Mouse (Mus musculus) left cerebral cortex, postnatal 25 days (tissue): ENCODE measurements around the gene Lyst. TPM values are rescaled to one million over a fixed set of nuclear protein-coding genes. Genes with fewer than 3 reads are reported as not detected.
A peak's percentile ranks its signal among the peaks of the same experiment; 100 is the strongest.
"Not testable (repeated sequence)": the region's sequence is repeated elsewhere in the genome, so short reads cannot be mapped to it uniquely, and the experiment has no call there.

ENCODE experiments used
- DNase-seq, 2 experiments: peaks; one replicate each; pipeline ENCODE4 v3.0.0; 2022; ENCODE audit warnings: low spot score in 2 of 2, mixed read lengths in 1 of 2
- intact Hi-C: fragments of 180-260 bp; cut with DNase I; formaldehyde crosslinking; loops from one replicate; pipeline ENCODE4 v1.15.1; 2025
- total RNA-seq, 2 experiments: library from RNA; stranded (reverse); gene quantifications; 2 replicates each; pipeline ENCODE4 v1.2.3; 2021

Gene Lyst
- total RNA-seq, 2 experiments from 2014 or later = 47.8 to 57.3 TPM

DNA sequence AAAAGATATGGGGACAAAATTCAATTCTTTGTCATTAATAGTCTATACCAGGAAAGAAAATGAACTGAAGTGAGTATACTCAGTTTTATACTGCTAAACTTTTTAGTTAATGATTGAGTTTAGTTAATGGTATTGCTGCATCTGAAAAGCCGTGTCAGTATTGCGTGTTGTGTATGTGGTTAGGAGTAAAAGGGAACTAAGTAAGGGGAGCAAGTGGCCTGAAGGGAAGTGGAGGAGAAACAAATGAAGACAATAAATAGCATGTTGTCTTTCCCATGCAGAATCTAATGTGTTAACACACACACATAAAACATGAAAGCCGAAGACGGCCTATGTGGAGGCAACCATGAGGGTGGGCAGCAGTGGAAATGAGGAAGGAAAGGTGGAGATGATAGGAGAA is 149.0 kb downstream of the Lyst start:
- intact Hi-C loops = no loop called here
- DNase-seq = no peak

DNA sequence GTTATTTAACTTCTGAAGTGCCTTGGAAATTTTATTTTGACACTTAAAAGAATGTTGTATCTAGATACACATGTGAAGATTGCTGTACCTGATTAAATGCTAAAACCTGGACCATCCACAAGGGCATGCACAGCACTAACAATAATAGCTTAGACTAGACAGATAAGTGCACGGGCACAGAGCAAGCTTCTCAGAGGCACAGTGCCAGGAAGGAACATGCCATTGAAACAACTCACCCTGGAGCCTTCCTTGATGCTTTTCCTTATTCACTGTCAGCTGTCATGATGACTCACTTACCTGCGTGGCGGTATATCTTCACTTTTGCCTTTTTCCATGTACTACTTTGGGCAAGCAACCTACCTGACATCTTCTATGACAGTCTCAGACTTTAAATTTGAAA is 155.7 kb downstream of the Lyst start:
- DNase-seq = no peak
- intact Hi-C loops = no loop called here

DNA sequence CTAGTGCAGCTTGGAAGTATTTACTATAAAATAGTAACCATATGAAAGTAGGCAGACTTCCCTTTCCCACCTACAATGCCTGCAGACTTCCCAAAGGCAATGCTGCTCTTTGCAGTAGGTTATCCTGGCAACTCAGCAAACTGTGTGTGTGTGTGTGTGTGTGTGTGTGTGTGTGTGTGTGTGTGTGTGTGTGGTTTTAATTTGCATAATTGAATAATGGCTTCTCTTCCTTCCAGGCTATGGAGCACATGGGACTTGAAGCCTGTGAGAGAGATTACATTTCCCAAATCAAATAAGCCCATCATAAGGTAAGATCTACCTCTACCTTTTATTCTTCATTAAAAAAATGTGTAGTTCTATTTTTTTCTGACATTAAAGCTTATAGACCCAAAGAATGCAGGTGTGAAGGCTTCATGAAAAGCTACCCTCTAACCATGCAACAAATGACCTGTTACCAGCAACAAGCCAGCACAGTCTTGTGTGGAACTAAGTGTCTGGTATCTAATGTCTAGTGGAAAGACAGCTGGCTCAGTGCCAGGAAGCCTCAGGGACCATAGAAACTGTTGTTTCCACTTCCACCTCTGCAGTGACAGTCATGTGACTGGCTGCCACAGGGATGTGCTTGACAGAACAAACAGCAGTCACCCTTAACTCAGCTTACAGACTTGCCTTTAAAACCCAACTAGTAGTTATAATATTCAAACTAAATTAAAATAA is 185.7 kb downstream of the Lyst start:
- DNase-seq = no peak
- intact Hi-C loops = no loop called here

GRCm38 (mm10) chr13:13777052-13777451 is 186.9 kb downstream of the Lyst start:
- intact Hi-C loops = no loop called here
- no peak for DNase-seq

DNA sequence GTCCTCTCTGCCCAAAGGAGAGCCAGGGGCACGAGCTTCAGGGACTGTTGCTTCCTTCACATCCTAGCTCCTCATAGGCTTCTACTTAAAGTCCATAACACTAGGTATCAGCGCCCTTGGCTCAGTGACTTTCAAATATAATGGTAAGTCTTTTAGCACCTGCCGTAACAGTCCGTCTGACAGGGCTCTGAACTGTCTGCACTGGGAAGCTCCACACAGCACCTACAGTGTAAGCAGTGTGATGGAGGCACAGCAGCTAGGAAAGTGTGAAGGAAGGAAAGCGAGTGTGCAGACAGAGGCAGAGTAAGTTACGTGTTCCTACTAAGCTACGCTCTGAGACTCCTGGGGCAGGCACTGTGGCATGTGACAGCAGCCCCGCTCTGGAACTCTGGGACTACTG is 187.5 kb downstream of the Lyst start:
- intact Hi-C loops = no loop called here
- DNase-seq = no peak

- intact Hi-C loops = no loop called here
- DNase-seq = no peak
Observed at GRCm38 (mm10) chr13:13778837-13779458, 188.8 kb downstream of the Lyst start.

DNA sequence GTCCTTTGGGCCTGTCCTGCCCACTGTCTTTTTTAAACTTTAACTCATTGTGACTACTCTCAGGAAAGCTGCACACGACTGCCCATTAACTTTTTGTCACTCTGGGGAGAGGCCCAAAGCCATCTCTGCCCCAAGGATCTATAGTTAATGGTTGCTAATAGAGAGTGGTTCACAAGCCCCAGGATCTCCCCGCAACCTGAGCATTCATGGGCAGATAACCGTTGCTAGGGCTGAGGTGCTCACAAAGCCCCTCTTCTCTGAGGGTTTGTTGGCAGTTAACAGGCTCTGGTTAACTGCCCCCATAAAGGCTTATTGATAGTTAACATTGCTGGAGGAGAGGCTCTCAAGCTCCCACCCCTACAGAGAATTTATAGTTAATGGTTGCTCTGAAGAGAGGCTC is 190.1 kb downstream of the Lyst start:
- intact Hi-C loops = loop anchor here (5.0 kb wide), 1 partner anchor 87 kb away; no protein-coding TSS in a partner anchor
- DNase-seq = no peak

- intact Hi-C loops = loop anchor here (5.0 kb wide), 1 partner anchor 86 kb away; no protein-coding TSS in a partner anchor
- no peak for DNase-seq
Observed at GRCm38 (mm10) chr13:13781026-13781425, 190.8 kb downstream of the Lyst start.

GRCm38 (mm10) chr13:13783296-13783695 is 193.1 kb downstream of the Lyst start:
- no peak for DNase-seq
- intact Hi-C loops = loop anchor here (5.0 kb wide), 1 partner anchor 84 kb away; no protein-coding TSS in a partner anchor

DNA sequence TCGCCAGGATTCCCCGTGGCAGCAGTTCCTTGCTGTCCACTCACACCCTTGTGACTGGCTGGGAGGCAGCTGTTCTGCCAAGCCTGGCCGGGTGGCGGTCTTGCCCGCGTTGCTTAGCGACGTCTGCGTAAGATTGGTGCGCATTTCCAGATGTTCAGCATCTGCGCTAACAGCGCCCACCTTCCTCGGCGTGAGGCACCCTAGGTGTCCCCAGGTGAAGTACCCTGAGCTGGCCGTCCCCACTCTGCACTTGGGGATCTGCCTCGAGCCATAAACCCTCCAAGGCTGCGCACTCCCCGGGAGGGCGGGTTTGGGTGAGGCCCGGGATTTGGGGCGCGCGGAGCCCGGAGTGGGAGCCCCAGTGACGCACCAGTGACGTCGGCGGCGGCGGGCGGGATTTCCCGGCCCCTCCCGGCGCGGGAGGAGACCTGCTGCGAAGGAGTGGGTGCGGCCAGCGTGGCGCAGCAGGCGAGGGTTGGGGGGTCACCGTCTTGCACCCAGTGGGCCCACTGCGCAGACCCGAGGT is 193.8 kb downstream of the Lyst start, which contains the start of gene Gng4:
TSS of gene Gng4 (plus strand) at position 166 of the 526 bp plus-strand sequence.
- intact Hi-C loops = loop anchor here (5.0 kb wide), 1 partner anchor 83 kb away; no protein-coding TSS in a partner anchor
- peak; percentile 77 to 83 for DNase-seq

GRCm38 (mm10) chr13:13784420-13784936 is 194.3 kb downstream of the Lyst start:
- intact Hi-C loops = loop anchor here (5.0 kb wide), 1 partner anchor 83 kb away; no protein-coding TSS in a partner anchor
- peak in 1 of 2 experiments; percentile 25 for DNase-seq

- intact Hi-C loops = loop anchor here (5.0 kb wide), 2 partner anchors 72 to 82 kb away; no protein-coding TSS in a partner anchor
- DNase-seq = peak in 1 of 2 experiments; percentile 20
Observed at GRCm38 (mm10) chr13:13784981-13785783, 195.0 kb downstream of the Lyst start.

GRCm38 (mm10) chr13:13786971-13787370 is 196.8 kb downstream of the Lyst start:
- no peak for DNase-seq
- intact Hi-C loops = loop anchor here (5.0 kb wide), 1 partner anchor 70 kb away; no protein-coding TSS in a partner anchor

DNA sequence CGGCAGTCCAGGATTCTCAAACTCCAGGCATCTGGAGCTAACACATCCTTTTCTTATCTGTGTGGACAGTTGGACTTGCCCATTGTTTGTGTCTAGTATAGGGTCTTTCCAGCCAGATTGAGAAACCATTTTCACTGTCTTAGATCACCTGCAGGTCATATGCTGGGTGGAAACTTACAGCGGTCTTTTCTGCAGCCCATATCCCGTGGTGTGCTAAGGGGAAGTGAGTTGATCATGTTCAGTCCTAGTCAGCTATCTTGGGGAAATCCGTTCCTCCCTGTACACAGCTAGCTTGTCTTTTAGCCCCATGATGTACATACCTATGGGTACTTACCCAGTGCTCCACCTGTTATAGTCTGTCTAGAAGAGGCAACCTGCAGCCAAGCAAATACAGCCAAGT is 197.9 kb downstream of the Lyst start:
- intact Hi-C loops = loop anchor here (5.0 kb wide), 1 partner anchor 69 kb away; no protein-coding TSS in a partner anchor

GRCm38 (mm10) chr13:13791981-13792380 is 201.8 kb downstream of the Lyst start:
- DNase-seq = peak; percentile 59 to 92
- intact Hi-C loops = no loop called here

More for the DNA sequence above, 197.9 kb downstream of the Lyst start:
- DNase-seq = no peak

- intact Hi-C loops = no loop called here
- DNase-seq = no peak
Observed at GRCm38 (mm10) chr13:13795166-13795832, 205.1 kb downstream of the Lyst start.

DNA sequence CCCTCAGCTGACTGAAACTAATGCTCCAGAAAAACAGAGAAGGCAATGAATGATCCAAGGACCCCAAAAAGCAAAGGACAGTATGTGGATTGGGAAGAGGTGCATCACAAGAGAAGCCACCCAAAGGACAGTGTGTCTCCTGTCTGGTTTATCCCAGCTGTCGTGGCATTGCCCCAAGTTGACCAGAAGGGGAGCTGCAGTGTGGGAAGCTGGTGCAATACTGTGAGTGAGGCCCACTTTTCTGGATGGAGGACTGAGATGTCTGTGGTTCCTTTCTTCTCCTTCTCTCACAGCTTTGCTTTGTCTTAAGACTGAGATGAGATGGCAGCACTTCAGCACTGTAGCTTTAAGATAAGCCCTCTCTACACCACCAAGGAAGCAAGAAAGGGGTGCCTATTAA is 205.9 kb downstream of the Lyst start:
- intact Hi-C loops = no loop called here
- no peak for DNase-seq

- intact Hi-C loops, DNase-seq: not testable (repeated sequence)
Observed at GRCm38 (mm10) chr13:13797816-13798215, 207.6 kb downstream of the Lyst start.

DNA sequence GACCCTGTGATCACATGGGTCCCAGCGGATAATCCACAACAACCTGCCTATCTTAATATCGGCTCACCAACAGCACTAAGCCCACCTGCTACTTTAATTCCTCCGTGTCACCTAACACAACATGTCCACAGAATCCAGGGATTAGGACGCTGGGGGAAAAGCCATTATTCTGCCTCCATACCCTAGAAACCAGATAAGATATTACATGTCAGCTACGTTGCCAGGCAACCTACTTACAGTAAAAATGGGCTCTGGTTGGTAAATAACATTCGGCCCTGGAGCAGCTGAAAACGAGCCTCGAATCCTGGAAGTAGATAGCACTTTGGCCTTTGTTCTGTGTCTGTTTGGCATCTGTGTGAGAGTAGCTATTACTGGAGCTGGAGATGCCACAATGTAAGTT is 208.6 kb downstream of the Lyst start:
- DNase-seq = no peak
- intact Hi-C loops = no loop called here
